Mouse (Mus musculus) urinary bladder, postnatal 14 days (tissue): Measurements from ENCODE around the gene Spata31d1b.

ENCODE experiments used
- DNase-seq: peaks from one replicate; pipeline ENCODE4 v3.0.0; 2021; ENCODE audit warnings: low spot score

The Spata31d1b gene

DNA sequence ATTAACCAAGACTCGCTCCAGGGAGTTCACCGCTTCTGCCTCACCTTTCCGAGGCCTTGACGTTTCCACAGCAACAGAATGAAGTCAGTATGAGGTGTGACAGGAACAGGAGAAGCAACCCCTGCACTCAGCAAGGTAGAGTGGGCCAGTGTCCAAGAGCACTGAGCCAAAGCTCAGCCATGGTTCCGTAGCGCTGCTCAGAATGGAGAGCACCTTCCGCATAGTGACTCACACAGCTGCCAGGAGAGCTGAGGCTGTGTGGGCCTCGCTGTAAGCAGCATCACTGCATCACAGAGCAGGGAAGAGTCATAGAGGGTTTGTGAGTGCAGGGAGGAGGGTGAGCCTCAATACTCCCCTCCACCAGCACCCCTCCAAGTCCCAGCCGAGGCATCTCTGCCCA, 34.6 kb downstream of the Spata31d1b start, which contains the start of gene 1700014D04Rik:
TSS of gene 1700014D04Rik (minus strand) at position 42 of the 400 bp plus-strand sequence.
- no peak for DNase-seq

DNA sequence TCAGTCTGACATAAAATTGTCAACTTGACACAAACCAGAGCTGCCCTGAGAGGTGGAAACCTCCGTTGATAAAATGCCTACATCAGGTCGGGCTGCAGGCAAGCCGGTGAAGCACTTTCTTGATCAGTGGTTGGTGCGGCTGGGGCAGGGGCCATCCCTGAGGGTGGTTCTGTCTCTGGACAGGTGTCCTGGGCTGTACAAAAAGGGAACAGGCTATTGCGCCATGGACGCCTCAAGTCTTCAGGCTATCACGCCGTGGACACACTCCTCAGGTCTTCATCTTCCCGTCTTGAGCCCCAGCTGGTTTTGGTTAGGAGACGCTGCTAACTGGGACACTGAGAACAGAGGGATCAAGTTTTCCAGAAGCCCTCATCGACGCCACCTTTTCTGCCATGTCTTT, 38.2 kb downstream of the Spata31d1b start:
- DNase-seq = no peak

DNA sequence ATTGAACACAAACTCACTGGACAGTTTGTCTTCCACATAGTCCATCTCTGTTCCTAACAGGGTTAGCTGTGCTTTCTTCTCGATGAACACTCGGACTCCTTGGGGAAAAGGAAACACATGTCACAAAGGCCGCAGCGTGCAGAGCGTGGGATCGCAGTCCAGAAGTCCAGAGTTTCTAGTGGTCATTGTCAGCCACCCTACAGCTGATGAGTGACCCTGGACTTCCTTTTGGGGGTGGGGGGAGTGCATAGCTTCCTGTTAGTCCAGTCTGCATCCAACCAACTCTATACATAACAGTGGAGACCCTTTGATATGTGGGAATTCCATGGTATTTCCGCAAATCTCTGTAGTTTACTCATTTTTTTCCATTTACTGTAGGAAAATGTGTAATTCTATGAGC, 44.8 kb downstream of the Spata31d1b start:
- DNase-seq = no peak

DNA sequence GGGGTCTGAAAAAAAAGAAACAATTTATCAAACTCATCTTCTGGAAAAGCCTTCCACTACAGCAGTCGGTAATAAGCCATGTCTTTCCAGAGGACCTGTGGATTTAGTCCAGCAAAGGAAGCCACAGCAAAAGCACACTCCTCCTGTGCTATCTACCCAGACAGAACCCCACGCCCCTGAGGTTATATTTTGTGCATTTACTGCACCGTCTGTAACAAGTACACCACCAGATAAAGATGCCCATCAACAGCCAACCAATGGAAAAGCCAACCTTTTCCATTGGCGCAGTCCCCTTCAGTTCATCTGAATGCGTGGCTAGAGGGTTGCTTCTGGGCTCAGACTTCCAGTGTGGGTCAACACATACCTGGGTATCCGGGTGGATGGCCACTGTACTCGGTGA, 50.7 kb downstream of the Spata31d1b start:
- no peak for DNase-seq

DNA sequence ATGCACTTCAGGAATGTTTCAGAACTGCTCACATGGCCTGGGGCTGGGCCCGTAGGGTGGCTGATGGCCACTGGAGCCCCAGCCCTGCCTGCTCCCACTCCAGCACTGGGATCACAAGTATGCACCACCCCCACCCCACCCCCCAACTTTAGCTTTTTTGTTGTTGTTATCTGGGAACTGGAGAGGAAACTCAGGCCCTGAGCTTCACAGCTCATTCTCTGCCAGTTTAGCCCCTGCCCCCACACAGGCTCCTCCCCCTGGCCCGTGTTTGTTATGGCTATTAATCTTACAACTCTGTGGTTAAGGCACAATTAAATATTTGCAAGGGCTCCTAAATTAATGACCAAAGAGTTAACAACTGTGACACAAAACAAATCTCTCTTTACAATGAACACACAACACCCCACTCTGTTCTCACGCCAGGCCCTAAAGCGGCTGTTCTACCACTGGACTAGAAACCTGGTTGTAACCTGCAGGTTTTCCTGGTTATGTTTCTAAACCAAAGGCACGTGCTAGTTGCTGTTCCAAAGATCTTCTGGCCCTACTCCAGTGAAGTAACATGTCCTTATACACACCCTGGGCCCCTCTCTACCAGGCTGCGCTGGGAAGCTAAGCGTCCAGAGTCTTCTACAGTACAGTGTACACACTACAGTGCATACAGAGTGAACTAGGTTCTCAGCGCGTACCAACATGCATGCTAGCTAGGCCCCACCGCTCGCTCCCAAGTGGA, 54.9 kb downstream of the Spata31d1b start:
- peak; percentile 34 for DNase-seq

DNA sequence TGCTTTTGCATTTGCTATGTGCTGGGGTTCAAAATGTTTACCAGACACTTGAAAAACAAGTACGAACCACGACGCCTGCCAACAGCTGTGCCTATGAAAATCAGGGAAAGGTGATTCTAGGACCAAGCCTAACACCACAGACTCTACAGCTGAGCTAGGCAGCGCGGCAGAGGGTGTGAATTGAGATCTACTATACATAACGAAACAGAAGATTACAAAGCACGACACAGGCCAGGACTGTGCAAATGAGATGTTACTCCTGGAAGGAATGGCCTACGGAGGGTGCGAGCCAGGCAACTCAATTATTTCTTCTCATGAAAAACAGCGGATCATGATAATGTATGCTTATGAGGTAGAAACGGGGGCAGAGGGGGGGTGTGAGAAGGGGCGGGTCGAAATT, 56.4 kb downstream of the Spata31d1b start:
- DNase-seq = no peak
